Mouse (Mus musculus) C2C12 (cell line): Measurements from ENCODE around the gene Ddx39. TPM values are rescaled to one million over a fixed set of nuclear protein-coding genes. Genes with fewer than 3 reads are reported as not detected.

ENCODE experiments used
- H3K27me3 ChIP-seq: one replicate; pipeline ENCODE4 v1.6.1; 2011; ENCODE audit not compliant: control insufficient read depth, insufficient read depth, insufficient read length
- H3K36me3 ChIP-seq: one replicate; pipeline ENCODE4 v1.6.1; 2011; ENCODE audit not compliant: control insufficient read depth, insufficient read depth
- H3K4me3 ChIP-seq: one replicate; pipeline ENCODE4 v1.5.1; 2011; ENCODE audit warnings: mild to moderate bottlenecking, control low read depth; ENCODE audit not compliant: poor library complexity, insufficient read depth, severe bottlenecking
- H3K79me2 ChIP-seq: one replicate; pipeline ENCODE4 v1.6.1; 2011; ENCODE audit not compliant: control insufficient read depth, insufficient read depth
- H3K79me3 ChIP-seq: one replicate; pipeline ENCODE4 v1.6.1; 2011; ENCODE audit warnings: low read depth, control low read depth
- H3ac ChIP-seq: one replicate; pipeline ENCODE3; 2011; ENCODE audit warnings: low read depth; ENCODE audit not compliant: control insufficient read depth, insufficient read length
- CEBPB ChIP-seq: IDR thresholded peaks from one replicate; pipeline ENCODE4 v1.6.1; 2011; ENCODE audit warnings: low read depth, mild to moderate bottlenecking, control low read depth, moderate library complexity
- CTCF ChIP-seq: IDR thresholded peaks from one replicate; pipeline ENCODE4 v1.5.1; 2011; ENCODE audit not compliant: control insufficient read depth, insufficient read depth, insufficient read length
- FOSL1 ChIP-seq: IDR thresholded peaks from one replicate; pipeline ENCODE4 v1.8.0; 2011; ENCODE audit warnings: mild to moderate bottlenecking, low read length; ENCODE audit not compliant: poor library complexity, insufficient read depth, severe bottlenecking
- MAX ChIP-seq: IDR thresholded peaks from one replicate; pipeline ENCODE4 v1.6.1; 2011; ENCODE audit warnings: mild to moderate bottlenecking, control low read depth
- MYOD1 ChIP-seq: IDR thresholded peaks from one replicate; pipeline ENCODE4 v1.6.1; 2011; ENCODE audit warnings: low read depth; ENCODE audit not compliant: control insufficient read depth, insufficient read length
- MYOG ChIP-seq: IDR thresholded peaks from one replicate; pipeline ENCODE4 v1.6.1; 2011; ENCODE audit not compliant: control insufficient read depth, insufficient read length; ENCODE audit errors: extremely low read depth
- USF1 ChIP-seq: IDR thresholded peaks from one replicate; pipeline ENCODE4 v1.6.1; 2011; ENCODE audit warnings: low read depth, mild to moderate bottlenecking, control low read depth, moderate library complexity
- polyA plus RNA-seq: library from polyadenylated mRNA; unstranded; fragments of >200 nt; fragmentation: generic; extraction: Trizol; gene quantifications from one replicate; pipeline ENCODE4 v1.2.1, GENCODE M21; 2012; ENCODE audit warnings: missing spikeins

Gene Ddx39
- polyA plus RNA-seq, 1 experiment: 271 TPM

GRCm38 (mm10) chr8:83768526-83768925, 53.5 kb downstream of the Ddx39 start:
- no peaks in the 10 kb centered on the region for H3K27me3 ChIP-seq
- TF ChIP-seq CTCF (no peak), MYOG (no peak), MYOD1 (no peak)
- no peak overlapping the region for H3K4me3 ChIP-seq
- no peaks in the 10 kb centered on the region for H3K36me3 ChIP-seq
- H3K79me2 ChIP-seq: no peaks in the 10 kb centered on the region
- H3K79me3 ChIP-seq: no peaks in the 10 kb centered on the region
- H3ac ChIP-seq: no peak overlapping the region

DNA sequence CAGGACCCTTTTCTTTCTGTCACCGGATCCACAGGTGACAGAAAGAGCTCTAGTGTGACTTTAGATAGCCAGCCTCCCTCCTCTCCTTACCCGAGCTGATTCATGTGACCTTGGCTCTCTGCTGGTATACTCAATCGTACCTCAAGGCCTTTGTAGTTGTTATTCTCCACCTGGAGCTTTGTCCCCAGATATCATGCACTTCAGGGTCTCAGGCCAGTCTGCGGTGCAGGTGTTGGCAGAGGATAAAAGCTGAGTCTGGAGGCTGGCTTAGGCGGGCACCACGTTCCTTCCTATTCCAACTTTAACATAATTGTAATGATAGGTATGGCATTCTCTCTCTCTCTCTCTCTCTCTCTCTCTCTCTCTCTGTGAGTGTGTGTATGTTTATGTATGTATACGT, 54.7 kb downstream of the Ddx39 start:
- TF ChIP-seq CEBPB (no peak), FOSL1 (no peak), MYOG (no peak), USF1 (no peak), MYOD1 (no peak), MAX (no peak), CTCF (no peak)
- no peaks in the 10 kb centered on the region for H3K36me3 ChIP-seq
- no peaks in the 10 kb centered on the region for H3K79me2 ChIP-seq
- H3K4me3 ChIP-seq: no peak overlapping the region
- no peaks in the 10 kb centered on the region for H3K27me3 ChIP-seq
- no peak overlapping the region for H3ac ChIP-seq
- H3K79me3 ChIP-seq: no peaks in the 10 kb centered on the region

DNA sequence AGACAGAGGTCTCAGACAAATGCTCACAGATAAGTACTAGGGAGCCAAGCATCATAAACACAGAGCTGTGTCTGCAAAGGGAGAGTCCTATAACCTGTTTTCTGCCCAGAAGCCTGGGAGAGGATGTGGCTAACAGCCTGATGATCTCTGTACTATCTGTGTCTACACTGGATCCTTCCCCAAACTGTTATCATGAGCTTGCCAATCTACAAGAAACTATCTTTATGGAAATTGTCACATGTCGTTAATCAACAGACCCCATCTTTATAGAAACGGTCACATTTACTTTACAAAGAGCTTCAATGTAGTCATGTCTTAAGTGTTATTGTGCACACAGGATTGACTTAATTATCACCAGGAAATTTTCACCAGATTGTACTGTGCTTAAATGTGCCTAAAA, 55.7 kb downstream of the Ddx39 start:
- H3K79me3 ChIP-seq: no peaks in the 10 kb centered on the region
- H3K27me3 ChIP-seq: no peaks in the 10 kb centered on the region
- H3K4me3 ChIP-seq: no peak overlapping the region
- H3ac ChIP-seq: no peak overlapping the region
- TF ChIP-seq MYOD1 (no peak), FOSL1 (no peak), MAX (no peak), USF1 (no peak), CEBPB (no peak), MYOG (no peak), CTCF (no peak)
- no peaks in the 10 kb centered on the region for H3K36me3 ChIP-seq
- H3K79me2 ChIP-seq: no peaks in the 10 kb centered on the region

DNA sequence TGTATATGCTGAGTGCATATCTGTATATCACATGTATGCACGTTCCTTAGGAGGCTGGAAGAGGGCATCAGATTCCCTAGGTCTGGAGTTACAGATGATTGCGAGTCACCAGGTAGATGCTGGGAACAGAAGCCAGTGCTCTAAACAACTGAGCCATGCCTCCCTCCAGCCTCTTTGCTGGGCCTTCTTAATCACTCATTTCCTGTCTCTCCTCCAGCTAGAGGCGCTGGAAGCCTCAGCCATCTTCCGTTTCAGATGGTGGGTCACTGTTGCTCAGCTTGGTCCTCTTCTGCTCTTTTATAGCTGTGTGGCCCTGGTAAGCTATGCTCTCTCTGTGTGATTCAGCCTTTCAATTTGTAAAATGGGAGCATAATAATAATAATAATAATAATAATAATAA, 56.8 kb downstream of the Ddx39 start:
- TF ChIP-seq MYOG (no peak), CTCF (no peak), MYOD1 (no peak), CEBPB (no peak), MAX (no peak)
- Histone ChIP-seq H3K36me3 (no peaks in the 10 kb centered on the region), H3K4me3 (no peak overlapping the region), H3ac (no peak overlapping the region), H3K79me3 (no peaks in the 10 kb centered on the region), H3K27me3 (no peaks in the 10 kb centered on the region), H3K79me2 (no peaks in the 10 kb centered on the region)

DNA sequence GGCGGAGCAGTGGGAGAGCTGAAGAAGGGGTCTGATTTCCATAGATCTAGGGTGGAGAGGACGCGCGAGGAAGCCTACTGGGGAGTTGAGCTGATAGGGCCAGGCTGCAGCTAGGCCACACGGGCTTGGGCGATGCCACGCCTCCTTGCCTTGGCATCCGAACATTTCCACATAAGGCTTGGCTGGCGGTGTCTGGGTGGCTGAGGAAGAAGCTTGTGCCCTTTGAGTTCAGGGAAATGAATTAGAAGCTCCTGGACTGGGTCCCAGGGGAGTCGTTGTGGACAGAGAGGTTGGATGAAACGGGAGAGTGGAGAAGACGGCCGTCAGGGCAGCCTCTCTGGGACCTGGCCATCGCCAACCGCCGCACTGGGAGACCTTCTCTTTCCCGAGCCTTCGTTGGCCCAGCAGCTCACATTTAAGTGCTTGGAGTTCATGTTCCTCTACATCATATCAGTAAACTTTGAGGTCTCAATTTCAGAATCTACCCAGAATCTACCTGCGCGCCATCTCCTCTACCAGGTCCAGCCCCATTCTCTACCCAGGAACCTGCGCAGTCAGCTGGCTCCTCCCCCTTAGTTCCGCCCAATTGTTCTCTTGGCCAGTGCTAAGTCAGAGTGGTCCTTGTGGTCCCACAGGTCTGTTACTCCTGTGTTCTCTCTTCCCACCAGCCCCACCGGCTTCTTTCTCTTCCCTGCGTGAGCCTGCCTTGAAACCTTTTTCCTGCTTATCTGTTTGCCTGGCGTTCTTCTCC, 57.9 kb downstream of the Ddx39 start:
- Histone ChIP-seq H3K27me3 (no peaks in the 10 kb centered on the region), H3K4me3 (no peak overlapping the region), H3K79me3 (no peaks in the 10 kb centered on the region), H3K36me3 (no peaks in the 10 kb centered on the region), H3K79me2 (no peaks in the 10 kb centered on the region), H3ac (no peak overlapping the region)
- TF ChIP-seq CEBPB: no peak
- TF ChIP-seq MYOD1: no peak
- no peak for TF ChIP-seq FOSL1
- TF ChIP-seq USF1: no peak
- no peak for TF ChIP-seq CTCF
- no peak for TF ChIP-seq MYOG
- TF ChIP-seq MAX: no peak

GRCm38 (mm10) chr8:83773452-83773846, 58.5 kb downstream of the Ddx39 start:
- TF ChIP-seq CTCF (no peak), MYOG (no peak), USF1 (no peak), MYOD1 (no peak), FOSL1 (no peak), CEBPB (no peak), MAX (no peak)
- H3K79me2 ChIP-seq: no peaks in the 10 kb centered on the region
- no peaks in the 10 kb centered on the region for H3K36me3 ChIP-seq
- no peak overlapping the region for H3ac ChIP-seq
- H3K79me3 ChIP-seq: no peaks in the 10 kb centered on the region
- H3K4me3 ChIP-seq: no peak overlapping the region
- no peaks in the 10 kb centered on the region for H3K27me3 ChIP-seq
